Mouse (Mus musculus) neural tube, embryonic 14.5 days (tissue): ENCODE measurements around the gene Tnn. TPM values are rescaled to one million over a fixed set of nuclear protein-coding genes. Genes with fewer than 3 reads are reported as not detected.

Source experiments
- ATAC-seq: fragments of 200-750 bp; cut with Nextera tagmentation; 2 replicates; pipeline ENCODE4 v1.8.0; 2017; ENCODE audit warnings: low read depth, mild to moderate bottlenecking, moderate TSS enrichment, moderate library complexity
- H3K27ac ChIP-seq: fragments of 300-500 bp; sonication (generic); 2 replicates; pipeline ENCODE4 v1.5.1; 2014; ENCODE audit warnings: low read depth, mild to moderate bottlenecking, control low read depth, low read length, moderate library complexity, mixed read lengths
- H3K27me3 ChIP-seq: fragments of 300-500 bp; sonication (generic); 2 replicates; pipeline ENCODE4 v1.6.1; 2014; ENCODE audit warnings: low read length; ENCODE audit not compliant: control insufficient read depth, insufficient read depth
- H3K36me3 ChIP-seq: fragments of 300-500 bp; sonication (generic); 2 replicates; pipeline ENCODE4 v1.6.1; 2014; ENCODE audit warnings: low read length, mixed read lengths; ENCODE audit not compliant: control insufficient read depth, insufficient read depth
- H3K4me1 ChIP-seq: fragments of 300-500 bp; sonication (generic); 2 replicates; pipeline ENCODE4 v1.6.1; 2014; ENCODE audit warnings: low read length; ENCODE audit not compliant: control insufficient read depth, insufficient read depth
- H3K4me2 ChIP-seq: fragments of 300-500 bp; sonication (generic); 2 replicates; pipeline ENCODE4 v1.6.1; 2014; ENCODE audit warnings: mild to moderate bottlenecking, low read depth, low read length, control low read depth
- H3K4me3 ChIP-seq: fragments of 300-500 bp; sonication (generic); 2 replicates; pipeline ENCODE4 v1.5.1; 2014; ENCODE audit warnings: low read depth, low read length, control low read depth, mixed read lengths
- H3K9ac ChIP-seq: fragments of 300-500 bp; sonication (generic); replicated peaks from 2 replicates; pipeline ENCODE4 v1.6.1; 2014; ENCODE audit warnings: low read depth, mild to moderate bottlenecking, control low read depth, low read length, mixed read lengths
- H3K9me3 ChIP-seq: fragments of 300-500 bp; sonication (generic); 2 replicates; pipeline ENCODE4 v1.6.1; 2016; ENCODE audit warnings: low read length; ENCODE audit not compliant: control insufficient read depth
- WGBS: fragments of 180-500 bp; shearing (Covaris S2); extraction: QIAGEN DNeasy Blood & Tissue Kit; methylation state at CpG from one replicate; pipeline ENCODE4 v1.1.7; 2014; 5-methylcytosine and 5-hydroxymethylcytosine counted together
- polyA plus RNA-seq: library from polyadenylated mRNA; unstranded; fragments of >200 nt; fragmentation: Nextera tagmentation; extraction: Ambion mirVana; gene quantifications from 2 replicates; pipeline ENCODE4 v1.2.1, GENCODE M21; 2014

The Tnn gene
- polyA plus RNA-seq, 1 experiment from 2014 or later: 0.19 TPM

DNA sequence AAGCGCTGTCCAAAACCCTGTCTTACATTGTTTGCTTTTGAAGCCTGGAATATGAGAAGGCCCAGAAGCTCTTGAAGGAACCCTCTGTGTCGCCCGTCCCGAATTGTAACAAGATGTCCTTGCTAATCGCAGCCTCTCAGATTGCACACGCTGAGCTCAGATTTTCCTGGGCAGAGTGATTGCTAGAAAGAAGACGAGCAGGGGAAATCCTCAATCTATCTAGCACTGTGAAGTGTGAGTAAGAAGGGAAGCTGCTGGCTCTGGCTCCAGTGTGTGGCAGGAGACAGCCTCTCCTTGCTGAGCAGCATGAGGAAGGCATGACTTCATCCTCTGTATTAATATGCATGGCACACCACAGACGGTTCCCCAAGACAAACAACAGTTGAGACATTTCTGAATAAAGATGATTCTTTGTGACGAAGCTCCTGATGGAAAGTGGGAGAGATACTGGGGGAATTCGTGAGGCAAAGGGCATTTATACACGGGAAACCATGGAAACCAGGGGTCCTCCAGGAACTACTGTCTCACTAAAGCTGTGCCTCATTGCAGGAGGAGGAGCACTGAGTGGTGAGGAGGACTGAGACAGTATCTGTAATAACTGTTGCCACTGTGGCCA is 4.0 kb downstream of the Tnn start:
- no peaks in the 10 kb centered on the region for H3K4me1 ChIP-seq
- H3K36me3 ChIP-seq: no peaks in the 10 kb centered on the region
- ATAC-seq: no peak
- H3K27me3 ChIP-seq: no peaks in the 10 kb centered on the region
- H3K9me3 ChIP-seq: no peaks in the 10 kb centered on the region
- H3K27ac ChIP-seq: no peak overlapping the region
- no peak overlapping the region for H3K9ac ChIP-seq
- H3K4me2 ChIP-seq: no peak overlapping the region
- WGBS: 63% methylated on average over 11 of the region's 11 CpGs
- no peak overlapping the region for H3K4me3 ChIP-seq

GRCm38 (mm10) chr1:160147274-160147673 is 6.1 kb downstream of the Tnn start:
- no peaks in the 10 kb centered on the region for H3K9me3 ChIP-seq
- no peak for ATAC-seq
- H3K27ac ChIP-seq: no peak overlapping the region
- 91% methylated on average over 7 of the region's 7 CpGs for WGBS
- no peaks in the 10 kb centered on the region for H3K27me3 ChIP-seq
- H3K9ac ChIP-seq: no peak overlapping the region
- H3K4me1 ChIP-seq: no peaks in the 10 kb centered on the region
- H3K36me3 ChIP-seq: no peaks in the 10 kb centered on the region
- H3K4me3 ChIP-seq: no peak overlapping the region
- no peak overlapping the region for H3K4me2 ChIP-seq

DNA sequence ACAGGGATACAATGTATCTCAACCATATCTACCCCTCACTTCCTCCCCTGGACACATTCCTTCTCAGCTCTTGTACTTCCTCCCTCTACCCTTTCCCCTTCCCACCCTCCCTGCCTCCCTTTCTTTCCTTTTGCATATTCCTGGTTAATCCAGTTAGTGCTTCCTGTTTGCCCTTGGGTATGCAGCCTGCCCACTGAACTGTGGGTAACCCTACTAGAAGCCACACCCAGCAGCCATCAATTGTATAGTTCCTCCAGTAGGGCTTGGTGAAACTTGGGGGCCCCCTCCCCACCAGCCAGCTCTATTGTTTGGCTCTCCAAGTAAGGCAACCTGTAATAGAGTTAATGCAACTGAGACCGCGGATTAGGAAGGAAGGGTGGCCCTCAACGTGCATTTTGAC is 7.8 kb downstream of the Tnn start:
- H3K36me3 ChIP-seq: no peaks in the 10 kb centered on the region
- H3K27me3 ChIP-seq: no peaks in the 10 kb centered on the region
- no peak for ATAC-seq
- no peak overlapping the region for H3K27ac ChIP-seq
- H3K9me3 ChIP-seq: no peaks in the 10 kb centered on the region
- no peaks in the 10 kb centered on the region for H3K4me1 ChIP-seq
- H3K9ac ChIP-seq: no peak overlapping the region
- H3K4me3 ChIP-seq: no peak overlapping the region
- H3K4me2 ChIP-seq: no peak overlapping the region
- WGBS: 79% methylated on average over 3 of the region's 3 CpGs

- H3K36me3 ChIP-seq: no peaks in the 10 kb centered on the region
- H3K27me3 ChIP-seq: no peaks in the 10 kb centered on the region
- H3K4me2 ChIP-seq: no peak overlapping the region
- ATAC-seq: no peak
- no peak overlapping the region for H3K9ac ChIP-seq
- H3K27ac ChIP-seq: no peak overlapping the region
- 73% methylated on average over 7 of the region's 7 CpGs for WGBS
- H3K4me3 ChIP-seq: no peak overlapping the region
- no peaks in the 10 kb centered on the region for H3K9me3 ChIP-seq
- no peaks in the 10 kb centered on the region for H3K4me1 ChIP-seq
Measured at GRCm38 (mm10) chr1:160144343-160144742, 9.0 kb downstream of the Tnn start.

DNA sequence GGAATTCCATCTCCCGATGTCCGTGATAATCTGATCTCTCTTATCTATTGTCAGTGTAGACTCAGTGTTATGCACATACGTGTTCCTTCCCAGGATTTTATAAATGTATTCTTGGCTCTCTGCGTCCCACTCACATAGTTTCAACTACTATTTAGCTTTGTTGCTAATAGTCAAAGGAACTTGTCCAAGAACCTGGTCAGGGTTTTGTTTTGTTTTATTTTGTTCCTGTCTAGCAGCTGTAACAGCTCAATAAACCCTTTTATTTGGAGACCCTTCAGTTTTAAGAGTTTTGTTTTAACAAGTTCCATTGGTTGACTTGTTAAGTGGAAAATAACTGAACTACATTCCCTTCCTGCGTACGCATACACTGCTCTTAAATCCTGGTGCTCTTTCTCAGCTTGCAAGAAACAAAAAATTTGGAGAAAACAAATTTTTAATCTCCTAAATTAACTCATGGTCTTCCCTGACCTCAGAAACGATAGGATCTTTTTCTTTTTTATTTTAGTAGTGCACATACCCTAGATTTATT is 17.0 kb downstream of the Tnn start:
- Histone ChIP-seq H3K4me3 (no peak overlapping the region), H3K4me1 (no peaks in the 10 kb centered on the region), H3K27ac (no peak overlapping the region), H3K4me2 (no peak overlapping the region), H3K9me3 (no peaks in the 10 kb centered on the region), H3K27me3 (no peaks in the 10 kb centered on the region), H3K9ac (no peak overlapping the region), H3K36me3 (no peaks in the 10 kb centered on the region)
- ATAC-seq: no peak
- WGBS: 82% methylated on average over 7 of the region's 7 CpGs

DNA sequence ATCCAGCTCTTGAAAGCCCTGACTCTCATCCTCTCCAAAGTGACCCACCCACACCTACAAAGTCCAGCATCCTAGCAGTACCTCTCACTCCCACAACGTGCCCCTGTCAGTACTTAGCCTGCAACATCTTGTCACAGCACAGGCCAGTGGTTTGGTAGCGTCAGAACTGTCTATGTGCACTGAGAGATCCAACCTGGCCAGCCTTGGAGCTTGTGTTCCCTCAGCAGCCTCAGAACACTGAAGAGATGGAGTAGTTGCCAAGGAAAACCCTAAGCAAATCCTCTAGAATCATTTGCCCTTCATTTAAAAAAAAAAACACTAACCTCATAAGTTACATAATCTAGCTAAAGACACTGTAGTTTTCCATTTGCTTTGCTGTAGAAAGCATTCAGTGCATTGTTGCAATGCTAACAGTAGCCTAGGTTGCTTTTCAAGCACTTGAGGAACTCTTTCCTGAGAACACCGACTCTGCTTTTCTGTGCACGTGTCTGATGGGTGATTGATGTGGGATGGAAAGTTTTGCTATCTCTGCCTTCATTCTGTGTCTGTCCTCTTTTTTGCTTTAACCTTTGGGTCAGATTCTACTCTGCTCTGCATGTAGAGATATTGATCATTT is 19.8 kb downstream of the Tnn start:
- no peak overlapping the region for H3K4me3 ChIP-seq
- H3K27me3 ChIP-seq: no peaks in the 10 kb centered on the region
- WGBS: 74% methylated on average over 4 of the region's 4 CpGs
- no peak overlapping the region for H3K27ac ChIP-seq
- no peaks in the 10 kb centered on the region for H3K9me3 ChIP-seq
- no peak for ATAC-seq
- no peak overlapping the region for H3K4me2 ChIP-seq
- H3K4me1 ChIP-seq: no peaks in the 10 kb centered on the region
- no peaks in the 10 kb centered on the region for H3K36me3 ChIP-seq
- no peak overlapping the region for H3K9ac ChIP-seq

DNA sequence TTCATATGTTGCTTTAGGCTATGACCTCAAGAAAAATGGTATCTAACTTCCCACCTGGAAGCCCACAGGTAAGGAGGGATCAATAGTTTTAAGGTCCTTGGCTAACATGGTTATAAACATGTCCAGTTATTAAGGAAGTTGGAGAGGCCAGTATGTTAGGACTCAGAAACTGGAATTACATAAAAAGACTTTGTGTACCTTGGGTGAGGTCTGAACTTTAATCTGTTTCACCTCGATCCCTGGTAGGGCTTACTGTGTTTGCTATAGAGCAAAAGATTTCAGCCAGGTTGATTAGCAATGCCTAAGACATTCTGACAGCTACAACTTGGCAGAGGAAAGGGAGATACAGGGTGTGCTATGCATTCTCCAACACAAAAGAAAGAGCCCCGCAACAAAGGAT is 29.4 kb downstream of the Tnn start:
- H3K9me3 ChIP-seq: no peaks in the 10 kb centered on the region
- ATAC-seq: no peak
- no peak overlapping the region for H3K4me2 ChIP-seq
- H3K27ac ChIP-seq: no peak overlapping the region
- no peaks in the 10 kb centered on the region for H3K36me3 ChIP-seq
- WGBS: 91% methylated on average over 2 of the region's 2 CpGs
- H3K4me3 ChIP-seq: no peak overlapping the region
- H3K4me1 ChIP-seq: no peaks in the 10 kb centered on the region
- H3K27me3 ChIP-seq: no peaks in the 10 kb centered on the region
- H3K9ac ChIP-seq: no peak overlapping the region

GRCm38 (mm10) chr1:160108604-160109003 is 44.8 kb downstream of the Tnn start:
- H3K4me3 ChIP-seq: no peak overlapping the region
- no peak overlapping the region for H3K4me2 ChIP-seq
- no peak for ATAC-seq
- H3K9me3 ChIP-seq: no peaks in the 10 kb centered on the region
- no peak overlapping the region for H3K27ac ChIP-seq
- no peaks in the 10 kb centered on the region for H3K4me1 ChIP-seq
- H3K9ac ChIP-seq: no peak overlapping the region
- 85% methylated on average over 2 of the region's 2 CpGs for WGBS
- H3K27me3 ChIP-seq: no peaks in the 10 kb centered on the region
- no peaks in the 10 kb centered on the region for H3K36me3 ChIP-seq

GRCm38 (mm10) chr1:160105426-160105825 is 48.0 kb downstream of the Tnn start:
- Histone ChIP-seq H3K9me3 (no peaks in the 10 kb centered on the region), H3K27ac (no peak overlapping the region), H3K4me1 (no peaks in the 10 kb centered on the region), H3K4me3 (no peak overlapping the region), H3K27me3 (no peaks in the 10 kb centered on the region), H3K9ac (no peak overlapping the region), H3K36me3 (no peaks in the 10 kb centered on the region), H3K4me2 (no peak overlapping the region)
- 91% methylated on average over 5 of the region's 5 CpGs for WGBS
- no peak for ATAC-seq
